Mouse (Mus musculus): ENCODE data around the gene Grsf1. TPM values are rescaled to one million over a fixed set of nuclear protein-coding genes. Genes with fewer than 3 reads are reported as not detected.

The Grsf1 gene
- total RNA-seq, 2 experiments from 2014 or later = 98.3 to 108 TPM

GRCm38 (mm10) chr5:88632463-88632862 is 43.5 kb downstream of the Grsf1 start:
- DNase-seq (ENCODE audit: low spot score in 2 of 2) = no peak

- DNase-seq (ENCODE audit: low spot score in 2 of 2) = no peak
These were observed 44.4 kb downstream of the Grsf1 start for GRCm38 (mm10) chr5:88631545-88631944.

GRCm38 (mm10) chr5:88630883-88631282 is 45.1 kb downstream of the Grsf1 start:
- DNase-seq (ENCODE audit: low spot score in 2 of 2) = no peak

- DNase-seq (ENCODE audit: low spot score in 2 of 2) = no peak
These were observed 46.0 kb downstream of the Grsf1 start for GRCm38 (mm10) chr5:88629987-88630386.

GRCm38 (mm10) chr5:88629125-88629524 is 46.8 kb downstream of the Grsf1 start:
- no peak for DNase-seq (ENCODE audit: low spot score in 2 of 2)

GRCm38 (mm10) chr5:88627545-88627944 is 48.4 kb downstream of the Grsf1 start:
- no peak for DNase-seq (ENCODE audit: low spot score in 2 of 2)

- no peak for DNase-seq (ENCODE audit: low spot score in 2 of 2)
These were observed 59.0 kb downstream of the Grsf1 start for GRCm38 (mm10) chr5:88616988-88617387.

- DNase-seq (ENCODE audit: low spot score in 2 of 2) = no peak
These were observed 61.8 kb downstream of the Grsf1 start for GRCm38 (mm10) chr5:88614129-88614528.

Other genes with a start within 250 kb of the Grsf1 start
- gene Ambn, start 220.2 kb downstream of the Grsf1 start, total RNA-seq (2021) = not detected
- not detected for gene Enam, start 188.2 kb downstream of the Grsf1 start, total RNA-seq (2021)
- gene Jchain, start 148.3 kb downstream of the Grsf1 start, total RNA-seq (2021) = under 1 TPM in 1 of 2 experiments, not detected in 1; 0.55 TPM
- gene Utp3, start 121.7 kb downstream of the Grsf1 start, total RNA-seq (2021) = 10 to 100 TPM; 25.5 to 26.3 TPM
- 100 to 1,000 TPM; 160 to 165 TPM for gene Rufy3, start 111.1 kb downstream of the Grsf1 start, total RNA-seq (2021)
- gene Mob1b, start 44.7 kb upstream of the Grsf1 start, total RNA-seq (2021) = 10 to 100 TPM; 30.8 to 32.8 TPM
- 10 to 100 TPM; 15.0 to 16.2 TPM for gene Dck, start 88.8 kb upstream of the Grsf1 start, total RNA-seq (2021)
- gene Slc4a4, start 210.6 kb upstream of the Grsf1 start, total RNA-seq (2021) = 100 to 1,000 TPM; 154 to 169 TPM

All from layer of hippocampus, postnatal 14 days (tissue).